Mouse (Mus musculus): ENCODE results near the gene Nfkbil1. TPM values are rescaled to one million over a fixed set of nuclear protein-coding genes. Genes with fewer than 3 reads are reported as not detected.

The Nfkbil1 gene
- total RNA-seq (2022): 10 to 100 TPM; 17.4 to 20.2 (median 19.8) TPM

DNA sequence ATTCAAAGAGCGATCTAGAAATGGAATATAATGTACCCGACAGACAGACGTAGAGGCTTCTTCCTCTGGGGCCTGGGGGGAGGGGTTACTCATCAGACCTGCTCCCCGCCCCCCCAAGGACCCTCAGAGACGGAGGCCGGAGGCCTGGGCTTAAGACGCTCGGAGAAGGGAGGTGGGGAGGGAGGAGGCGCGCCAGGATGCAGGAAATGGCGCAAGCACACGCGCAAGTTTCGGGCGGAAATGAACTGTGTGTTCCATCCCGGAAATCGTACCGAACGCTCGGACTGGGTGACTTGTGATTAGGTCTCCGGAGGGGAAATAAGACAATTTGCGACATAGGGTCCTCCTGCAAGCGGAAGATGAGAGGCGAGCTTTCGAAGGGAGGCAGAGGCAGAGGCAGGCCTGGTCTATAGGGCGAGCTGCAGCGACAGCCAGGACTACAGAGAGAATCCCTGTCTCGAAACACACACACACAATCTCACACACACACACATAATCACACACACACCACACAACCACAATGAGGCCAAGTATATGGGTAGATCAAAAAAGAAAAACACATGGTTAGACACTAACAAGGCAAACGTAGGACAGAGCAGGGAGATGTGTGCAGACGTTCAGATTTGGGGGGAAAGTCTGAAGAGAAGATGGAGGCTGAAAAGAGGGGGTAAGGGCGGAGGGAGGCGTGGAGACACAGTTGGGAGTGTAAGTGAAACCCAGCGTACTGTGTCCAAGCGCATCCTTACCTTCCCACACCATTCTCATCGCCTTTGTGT lies at the start of gene Nfkbil1:
Gene Nfkbil1 (minus strand): TSS at position 179 of the 776 bp plus-strand sequence.
- peak; percentile 91 for DNase-seq

DNA sequence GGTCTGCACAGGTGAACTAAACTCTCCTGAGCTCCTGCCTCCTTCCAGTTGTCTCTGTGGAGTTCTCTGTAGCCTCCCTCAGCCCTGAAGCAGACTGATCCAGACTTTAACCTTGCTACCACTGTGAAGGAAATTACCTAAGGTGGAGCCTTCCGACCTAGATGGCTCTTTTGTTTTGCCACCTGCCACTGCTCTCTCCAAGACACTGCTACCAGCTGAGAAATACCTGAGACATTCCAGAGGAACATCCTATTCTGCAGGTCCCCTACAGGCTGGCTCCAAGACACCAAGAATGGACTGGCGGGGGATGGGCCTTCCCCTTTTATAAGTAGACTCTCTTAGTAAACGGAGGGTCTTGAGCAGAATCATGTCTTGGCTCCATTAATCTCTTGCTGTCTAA lies 44.7 kb upstream of the Nfkbil1 start:
- DNase-seq: no peak

GRCm38 (mm10) chr17:35278957-35279688 lies 43.5 kb upstream of the Nfkbil1 start:
- no peak for DNase-seq

GRCm38 (mm10) chr17:35278049-35278448 lies 42.5 kb upstream of the Nfkbil1 start:
- no peak for DNase-seq

- no peak for DNase-seq
Observed at GRCm38 (mm10) chr17:35276304-35276864, 40.8 kb upstream of the Nfkbil1 start.

- peak; percentile 77 for DNase-seq
Observed at GRCm38 (mm10) chr17:35274770-35275169, 39.2 kb upstream of the Nfkbil1 start.

DNA sequence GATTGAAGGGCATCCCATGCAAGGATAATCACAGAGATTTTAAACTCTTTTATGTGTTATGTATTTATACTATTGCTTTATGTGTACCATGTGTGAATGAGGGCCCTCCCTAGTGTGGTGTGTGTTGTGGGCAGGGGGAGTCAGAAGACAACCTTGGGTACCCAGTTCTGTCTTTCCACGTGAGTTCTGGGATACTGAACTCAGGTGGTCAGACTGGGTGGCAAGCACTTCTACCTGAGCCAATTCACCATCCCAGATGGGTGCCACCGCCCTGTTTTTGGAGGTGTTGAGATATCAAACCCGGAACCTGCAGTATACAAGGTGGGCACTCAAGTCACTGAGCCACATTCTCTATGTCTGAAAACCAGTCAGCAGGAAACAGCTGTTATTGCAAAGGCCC lies 36.7 kb upstream of the Nfkbil1 start:
- no peak for DNase-seq

DNA sequence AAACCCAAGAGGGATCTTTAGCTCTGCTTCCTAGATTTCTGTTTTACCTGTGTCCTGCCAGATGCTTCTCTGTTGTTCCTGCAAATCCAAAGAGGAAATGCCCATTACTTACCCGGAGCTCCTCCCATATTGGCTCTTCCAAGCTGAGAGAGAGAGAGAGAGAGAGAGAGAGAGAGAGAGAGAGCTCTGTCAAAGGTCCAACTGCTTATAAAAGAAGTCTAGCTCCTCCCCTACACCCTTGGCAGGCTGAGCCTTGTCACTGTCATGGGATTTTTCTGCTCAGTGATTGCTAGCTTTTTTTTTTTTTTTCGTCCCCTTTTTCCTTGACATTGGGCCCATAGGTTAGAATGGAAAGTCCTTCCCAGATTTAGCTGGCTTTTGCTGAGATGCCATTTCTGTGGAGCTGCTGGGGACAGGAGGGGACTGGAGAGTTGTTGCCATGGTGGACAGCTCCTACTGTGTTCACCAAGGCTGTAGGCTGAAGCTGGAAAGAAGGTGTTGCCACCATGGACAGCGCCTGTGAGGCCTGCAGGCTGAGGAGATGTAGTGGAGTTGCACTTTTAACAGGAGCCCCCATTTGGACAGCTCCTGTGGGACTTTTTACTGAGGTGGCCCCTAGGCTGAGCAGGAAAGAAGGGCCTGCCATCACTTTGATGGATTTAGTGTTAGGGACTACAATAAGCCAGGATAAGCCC lies 34.2 kb upstream of the Nfkbil1 start:
- DNase-seq: no peak

DNA sequence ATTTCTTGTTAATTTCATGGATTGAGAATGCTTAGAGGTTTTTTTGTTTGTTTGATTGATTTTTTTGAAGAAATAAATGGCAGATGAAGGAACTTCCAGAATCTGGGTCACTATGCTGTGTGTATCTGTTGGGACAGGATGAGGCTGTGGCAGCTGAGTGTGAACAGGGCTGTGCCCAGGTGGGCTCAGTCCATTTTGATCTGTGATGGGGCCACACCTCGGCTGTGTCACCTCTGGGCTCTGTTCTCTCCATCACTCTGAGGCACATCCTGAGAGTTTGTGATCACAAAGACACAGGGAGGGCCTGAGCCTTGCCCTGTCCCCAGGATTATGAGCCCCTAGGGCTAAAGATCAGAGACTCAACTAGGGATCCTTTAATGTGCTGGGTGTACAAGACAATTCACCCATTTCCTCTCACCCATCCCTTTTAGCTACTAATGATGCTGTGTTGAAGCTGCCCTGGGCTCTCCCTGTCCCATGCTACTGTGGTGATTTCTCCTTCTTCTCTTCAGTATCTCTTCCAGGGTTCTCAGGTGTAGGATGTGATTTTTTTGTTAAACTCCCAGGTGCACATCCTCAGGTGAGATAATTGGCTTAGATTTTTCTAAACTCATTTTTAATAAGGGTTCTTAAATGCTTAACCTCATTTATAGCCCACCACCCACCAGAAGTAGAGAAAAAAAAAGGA lies 32.0 kb upstream of the Nfkbil1 start:
- DNase-seq: no peak

- DNase-seq: no peak
Observed at GRCm38 (mm10) chr17:35263523-35263883, 27.9 kb upstream of the Nfkbil1 start.

DNA sequence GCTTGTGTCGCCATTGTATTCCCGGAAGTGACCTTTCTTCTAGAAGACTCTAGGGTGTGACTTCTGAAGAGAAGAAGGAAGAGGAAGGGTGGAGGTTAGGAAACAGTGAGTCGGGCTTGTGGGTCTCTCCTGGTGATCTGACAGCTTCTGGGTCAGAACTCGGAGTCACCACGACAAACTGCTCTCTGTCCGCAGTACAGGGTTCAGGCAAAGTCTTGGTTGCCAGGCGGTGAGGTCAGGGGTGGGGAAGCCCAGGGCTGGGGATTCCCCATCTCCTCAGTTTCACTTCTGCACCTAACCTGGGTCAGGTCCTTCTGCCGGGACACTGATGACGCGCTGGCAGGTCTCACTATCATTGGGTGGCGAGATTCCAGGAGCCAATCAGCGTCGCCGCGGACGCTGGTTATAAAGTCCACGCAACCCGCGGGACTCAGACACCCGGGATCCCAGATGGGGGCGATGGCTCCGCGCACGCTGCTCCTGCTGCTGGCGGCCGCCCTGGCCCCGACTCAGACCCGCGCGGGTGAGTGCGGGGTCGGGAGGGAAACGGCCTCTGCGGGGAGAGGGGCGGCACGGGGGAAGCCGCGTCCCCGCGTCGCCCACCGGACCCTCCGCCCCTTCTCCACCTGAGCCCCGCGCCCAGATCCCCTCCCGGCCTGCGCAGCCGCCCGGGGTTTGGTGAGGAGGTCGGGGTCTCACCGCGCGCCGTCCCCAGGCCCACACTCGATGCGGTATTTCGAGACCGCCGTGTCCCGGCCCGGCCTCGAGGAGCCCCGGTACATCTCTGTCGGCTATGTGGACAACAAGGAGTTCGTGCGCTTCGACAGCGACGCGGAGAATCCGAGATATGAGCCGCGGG lies 27.3 kb upstream of the Nfkbil1 start, which contains the start of gene H2-D1:
Gene H2-D1 (plus strand): TSS at position 67 of the 859 bp plus-strand sequence.
- DNase-seq: peak; percentile 96

GRCm38 (mm10) chr17:35261651-35262050 lies 26.1 kb upstream of the Nfkbil1 start:
- DNase-seq: no peak

- no peak for DNase-seq
Observed at GRCm38 (mm10) chr17:35259621-35260020, 24.0 kb upstream of the Nfkbil1 start.

DNA sequence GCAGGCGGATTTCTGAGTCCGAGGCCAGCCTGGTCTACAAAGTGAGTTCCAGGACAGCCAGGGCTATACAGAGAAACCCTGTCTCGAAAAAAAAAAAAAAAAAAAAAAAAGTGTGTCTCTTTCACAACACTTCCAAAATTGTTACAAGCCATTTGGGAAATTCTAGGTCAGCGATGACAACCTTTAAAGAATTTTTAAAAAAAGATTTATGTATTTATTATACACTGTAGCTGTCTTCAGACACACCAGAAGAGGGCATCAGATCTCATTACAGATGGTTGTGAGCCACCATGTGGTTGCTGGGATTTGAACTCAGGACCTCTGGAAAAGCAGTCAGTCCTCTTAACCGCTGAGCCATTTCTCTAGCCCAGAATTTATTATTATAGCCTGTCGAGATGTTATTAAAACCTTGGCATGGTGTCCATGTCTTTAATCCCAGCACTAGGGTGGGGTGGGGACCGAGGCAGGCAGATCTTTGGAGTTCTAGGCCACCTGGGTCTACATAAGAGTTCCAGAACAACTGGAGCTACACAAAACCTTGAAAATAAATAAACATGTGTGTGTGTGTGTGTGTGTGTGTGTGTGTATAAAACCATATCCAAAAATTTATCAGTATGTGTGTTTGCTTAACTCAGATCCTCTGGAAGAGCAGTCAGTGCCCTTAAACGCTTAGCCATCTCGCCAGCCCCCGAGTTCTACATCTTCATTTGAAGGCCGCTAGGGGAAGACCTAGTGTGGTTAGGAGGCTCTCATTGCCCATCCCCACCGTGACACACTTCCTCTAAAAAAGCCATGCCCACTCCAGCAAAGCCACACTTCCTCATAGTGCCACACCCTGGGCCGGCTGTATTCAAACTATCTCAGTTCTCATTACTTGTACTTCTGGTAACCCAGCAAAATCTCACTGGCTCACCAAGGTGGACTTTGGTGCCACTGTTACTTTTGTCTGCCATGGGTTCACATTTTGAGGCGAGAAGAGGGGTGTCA lies 23.2 kb upstream of the Nfkbil1 start:
- DNase-seq: no peak

GRCm38 (mm10) chr17:35257824-35258491 lies 22.4 kb upstream of the Nfkbil1 start:
- DNase-seq: peak; percentile 93

- no peak for DNase-seq
Observed at GRCm38 (mm10) chr17:35257378-35257777, 21.8 kb upstream of the Nfkbil1 start.

GRCm38 (mm10) chr17:35255704-35256103 lies 20.1 kb upstream of the Nfkbil1 start:
- no peak for DNase-seq

- no peak for DNase-seq
Observed at GRCm38 (mm10) chr17:35255301-35255700, 19.7 kb upstream of the Nfkbil1 start.

All from adrenal gland, adult 8-10 months (tissue).